Mouse (Mus musculus): ENCODE data around the gene Ppara.

DNA sequence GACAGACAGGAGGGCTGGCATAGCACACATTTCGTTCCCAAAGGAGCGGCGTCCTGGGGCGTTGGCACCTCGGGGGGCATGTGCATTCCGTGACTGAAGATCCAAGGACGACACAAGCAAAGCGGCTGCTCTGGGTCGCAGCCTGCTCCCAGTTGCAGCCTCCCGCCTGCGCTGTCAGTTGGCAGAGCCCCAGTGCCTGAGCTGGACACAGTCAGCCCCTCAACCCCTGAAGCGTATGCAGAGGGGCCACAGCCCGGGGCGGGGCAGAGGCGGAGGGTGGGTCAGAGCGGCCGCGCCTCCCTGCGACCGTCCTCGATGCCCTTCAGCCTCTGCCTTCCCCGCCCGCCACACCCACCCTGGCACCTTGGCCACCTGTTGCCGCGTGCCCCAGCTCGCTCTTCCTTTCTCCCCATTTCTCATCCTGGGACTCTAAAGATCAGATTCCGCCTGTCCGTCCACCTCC, at the start of gene Ppara:
- no peak for TF ChIP-seq USF1 (IDR thresholded peaks at IDR 0.05; ENCODE audit: low read depth, low read length)
- no peak for TF ChIP-seq CTCF (IDR thresholded peaks at IDR 0.05 in 2 of 3, conservative IDR thresholded peaks at IDR 0.05 in 1 of 3; ENCODE audit: control insufficient read depth in 1 of 3, insufficient read depth in 1 of 3, low read depth in 2 of 3, low read length in 3 of 3, poor library complexity in 1 of 3, severe bottlenecking in 1 of 3)
- no peak for TF ChIP-seq MYC (IDR thresholded peaks at IDR 0.05; ENCODE audit: low read depth, low read length)
- TF ChIP-seq POLR2A (IDR thresholded peaks at IDR 0.05; ENCODE audit: control insufficient read depth in 1 of 2, insufficient read depth in 1 of 2, low read depth in 1 of 2, low read length in 2 of 2, poor library complexity in 1 of 2) = no peak
- no peak for TF ChIP-seq JUND (IDR thresholded peaks at IDR 0.05; ENCODE audit: low read depth, low read length)
- TF ChIP-seq ZC3H11A (IDR thresholded peaks at IDR 0.05; ENCODE audit: low read depth, low read length) = no peak
- TF ChIP-seq MAX (IDR thresholded peaks at IDR 0.05; ENCODE audit: low read length) = no peak
- no peak for TF ChIP-seq RCOR1 (IDR thresholded peaks at IDR 0.05; ENCODE audit: low read depth, low read length)
- no peak for TF ChIP-seq SIN3A (IDR thresholded peaks at IDR 0.05; ENCODE audit: low read length)
- TF ChIP-seq EP300 (IDR thresholded peaks at IDR 0.05; ENCODE audit: low read depth in 1 of 2, low read length in 2 of 2) = no peak

All from MEL (cell line).